Mouse (Mus musculus) right cerebral cortex, adult 18-20 months (tissue): ENCODE results near the gene Galp.
"Not testable (repeated sequence)": the region's sequence is repeated elsewhere in the genome, so short reads cannot be mapped to it uniquely, and the experiment has no call there.

ENCODE experiments used
- DNase-seq: peaks from one replicate; pipeline ENCODE4 v3.0.0; 2022; ENCODE audit warnings: mixed read lengths

Gene Galp

GRCm38 (mm10) chr7:6260004-6260403 lies 63.1 kb downstream of the Galp start:
- not testable (repeated sequence) for DNase-seq

GRCm38 (mm10) chr7:6262120-6262519 lies 65.2 kb downstream of the Galp start:
- no peak for DNase-seq

GRCm38 (mm10) chr7:6262984-6263383 lies 66.1 kb downstream of the Galp start:
- DNase-seq = no peak

GRCm38 (mm10) chr7:6265695-6266094 lies 68.8 kb downstream of the Galp start:
- no peak for DNase-seq
